In genomic region chr19:36687044-36687443, GRCm38 (mm10) we compare ENCODE assay signal across 15 mouse cellular contexts. TPM values are rescaled to one million over a fixed set of nuclear protein-coding genes. Genes with fewer than 3 reads are reported as not detected.
DNase-seq lines count a peak whose midpoint lies in the region; ATAC-seq and TF ChIP-seq lines count a peak whose summit lies in the region.
"Had no signal": no experiment of that assay in that cellular context is flagged by ENCODE, and none has a peak within 500 bp of the region (broad histone marks: within the 10 kb centered on the region; RNA-seq: fewer than 3 reads in every experiment).

No protein-coding gene starts in this region.

- no peak for ATAC-seq in heart, postnatal 0 days (ENCODE audit: insufficient read depth, low read depth)
- peak; percentile 10; the same call in 1 of the 2 replicates for ATAC-seq in lung, postnatal 0 days
- ATAC-seq in stomach, embryonic 16.5 days (ENCODE audit: insufficient read depth, low FRiP score) = no peak
- ATAC-seq: midbrain, embryonic 16.5 days had no signal

- H3K27me3 ChIP-seq in heart, postnatal 0 days (ENCODE audit: control insufficient read depth, insufficient read depth, low read length) = no peaks in the 10 kb centered on the region
- H3K27me3 ChIP-seq in lung, postnatal 0 days (replicated peaks; ENCODE audit: insufficient read depth, low read length) = no peaks in the 10 kb centered on the region
- no peaks in the 10 kb centered on the region for H3K27me3 ChIP-seq in stomach, embryonic 16.5 days (ENCODE audit: control insufficient read depth, insufficient read depth, low read length)
- H3K27me3 ChIP-seq: neural tube, embryonic 13.5 days had no signal

- no peak for TF ChIP-seq EP300 in heart, postnatal 0 days (IDR thresholded peaks at IDR 0.05; ENCODE audit: low read depth)
- peak; percentile 52; the same call in 1 of the 2 replicates for TF ChIP-seq EP300 in lung, postnatal 0 days (IDR thresholded peaks at IDR 0.05)

- 74% methylated on average over 9 of the region's 9 CpGs for WGBS in heart, postnatal 0 days
- WGBS in lung, postnatal 0 days = 48% methylated on average over 9 of the region's 9 CpGs
- 47% methylated on average over 9 of the region's 9 CpGs for WGBS in stomach, embryonic 16.5 days

- H3K4me3 ChIP-seq in heart, postnatal 0 days (ENCODE audit: low read depth, low read length) = no peak overlapping the region
- H3K4me3 ChIP-seq in lung, postnatal 0 days (ENCODE audit: low read depth, low read length) = no peak overlapping the region
- H3K4me3 ChIP-seq in stomach, embryonic 16.5 days (replicated peaks; ENCODE audit: low read length) = no peak overlapping the region
- H3K4me3 ChIP-seq: neural tube, embryonic 13.5 days had no signal

- peaks cover 62% of the 10 kb centered on the region for H3K4me1 ChIP-seq in heart, postnatal 0 days (ENCODE audit: control insufficient read depth, insufficient read depth)
- peaks cover 14% of the 10 kb centered on the region; the same call in 1 of the 2 replicates for H3K4me1 ChIP-seq in lung, postnatal 0 days (ENCODE audit: insufficient read depth, low read depth, low read length)
- H3K4me1 ChIP-seq in stomach, embryonic 16.5 days (ENCODE audit: control insufficient read depth, insufficient read depth, low read length) = peaks cover 31% of the 10 kb centered on the region

- DNase-seq in heart, postnatal 0 days (ENCODE audit: low spot score) = no peak
- DNase-seq in heart, adult 9 months (ENCODE audit: low spot score in 2 of 2) = no peak
- peak; percentile 54 for DNase-seq in lung, postnatal 0 days (ENCODE audit: low spot score)
- DNase-seq in lung, adult 18-20 months = no peak
- peak; percentile 66 for DNase-seq in gastrocnemius, postnatal 25 days
- DNase-seq in left cerebral cortex, adult 11 months (ENCODE audit: low spot score) = no peak
- DNase-seq: cerebellum, adult 9-11 months; heart, postnatal 36 days; kidney, adult 11 months; retina, postnatal 1 day; spleen, adult 18-20 months had no signal

- no peaks in the 10 kb centered on the region for H3K36me3 ChIP-seq in heart, postnatal 0 days (replicated peaks; ENCODE audit: control insufficient read depth, insufficient read depth, low read length)
- H3K36me3 ChIP-seq in lung, postnatal 0 days (ENCODE audit: insufficient read depth, low read length) = no peaks in the 10 kb centered on the region
- H3K36me3 ChIP-seq in stomach, embryonic 16.5 days (ENCODE audit: control insufficient read depth, insufficient read depth, low read length) = no peaks in the 10 kb centered on the region
- H3K36me3 ChIP-seq: neural tube, embryonic 13.5 days had no signal

- H3K4me2 ChIP-seq in heart, postnatal 0 days (ENCODE audit: low read depth, low read length) = no peak overlapping the region
- H3K4me2 ChIP-seq in lung, postnatal 0 days (replicated peaks; ENCODE audit: low read depth, low read length) = no peak overlapping the region
- H3K4me2 ChIP-seq in stomach, embryonic 16.5 days (ENCODE audit: low read depth, low read length) = no peak overlapping the region
- H3K4me2 ChIP-seq: neural tube, embryonic 13.5 days had no signal

- H3K27ac ChIP-seq in heart, postnatal 0 days (ENCODE audit: low read depth) = peak overlapping the region; percentile 98
- H3K27ac ChIP-seq in lung, postnatal 0 days (ENCODE audit: low read length) = peak overlapping the region; percentile 90
- peak overlapping the region; percentile 97 for H3K27ac ChIP-seq in stomach, embryonic 16.5 days (ENCODE audit: low read length)
- H3K27ac ChIP-seq: macrophage had no signal

- no peak overlapping the region for H3K9ac ChIP-seq in heart, postnatal 0 days (replicated peaks; ENCODE audit: low read depth, low read length)
- no peak overlapping the region for H3K9ac ChIP-seq in lung, postnatal 0 days (replicated peaks; ENCODE audit: low read depth)
- H3K9ac ChIP-seq in stomach, embryonic 16.5 days (ENCODE audit: low read length) = peak overlapping the region; percentile 15; the same call in 1 of the 2 replicates
- H3K9ac ChIP-seq: neural tube, embryonic 13.5 days had no signal

- TF ChIP-seq CTCF in heart, postnatal 0 days (IDR thresholded peaks at IDR 0.05; ENCODE audit: low read depth) = no peak
- TF ChIP-seq CTCF in lung, postnatal 0 days (IDR thresholded peaks at IDR 0.05) = no peak

- H3K9me3 ChIP-seq in heart, postnatal 0 days (replicated peaks; ENCODE audit: control insufficient read depth, low read length) = no peaks in the 10 kb centered on the region
- no peaks in the 10 kb centered on the region for H3K9me3 ChIP-seq in lung, postnatal 0 days (ENCODE audit: low read length)
- no peaks in the 10 kb centered on the region for H3K9me3 ChIP-seq in stomach, embryonic 16.5 days (replicated peaks; ENCODE audit: control insufficient read depth, low read length)
- H3K9me3 ChIP-seq: neural tube, embryonic 13.5 days had no signal

RNA-seq across cellular contexts. Expression of gene Ppp1r3c, which starts 49.4 kb away (rescaled TPM):
- total RNA-seq in heart, postnatal 0 days (2014; rRNA removed; ENCODE audit: low replicate concordance) = 35.1 and 56.9 TPM in 2 replicates
- polyA plus RNA-seq in heart, postnatal 0 days (2015; fragmentation: Nextera tagmentation; extraction: Ambion mirVana) = 39.0 and 44.6 TPM in 2 replicates
- polyA plus RNA-seq in lung, postnatal 0 days (2015; fragmentation: Nextera tagmentation; extraction: Ambion mirVana) = 39.4 and 51.4 TPM in 2 replicates
- 100 to 1,000 TPM; 219 to 491 TPM for total RNA-seq in gastrocnemius, postnatal 25 days (2021)
- polyA plus RNA-seq in stomach, embryonic 16.5 days (2015; fragmentation: Nextera tagmentation; extraction: Ambion mirVana) = 26.1 and 29.0 TPM in 2 replicates

Comparison
In these comparisons a context has a peak if more than half of its experiments do, and no peak if none do; other contexts are left out.
1. DNase-seq: peak in lung, postnatal 0 days (single experiment) and gastrocnemius, postnatal 25 days (single experiment); none in heart, postnatal 0 days (single experiment), heart, adult 9 months (0 of 2), lung, adult 18-20 months (0 of 2) and left cerebral cortex, adult 11 months (single experiment).
2. Peak in every context shown above with its lines, with median percentiles within 50 percentile points of each other: H3K27ac ChIP-seq.